Mouse (Mus musculus) Patski (cell line): ENCODE results near the gene Chaf1b. TPM values are rescaled to one million over a fixed set of nuclear protein-coding genes. Genes with fewer than 3 reads are reported as not detected.

ENCODE experiments used
- ATAC-seq: fragments of 100-300 bp; one replicate; pipeline ENCODE4 v1.8.0; 2021
- CTCF ChIA-PET: fragments of 350-600 bp; sonication (Branson Sonifier 250); formaldehyde crosslinking; loops from one replicate; lab custom pipeline; 2022; ENCODE audit warnings: inconsistent platforms; lab: Charles Lee
- POLR2A ChIA-PET: fragments of 350-600 bp; sonication (Branson Sonifier 250); formaldehyde crosslinking; loops from one replicate; lab custom pipeline; 2022; ENCODE audit warnings: antibody characterized with exemption, inconsistent platforms; lab: Charles Lee
- DNase-seq: peaks from one replicate; pipeline ENCODE4 v3.0.0-alpha.2; 2011; ENCODE audit warnings: low read depth, low spot score
- H3K27me3 ChIP-seq: fragments of 371-371 bp; one replicate; pipeline ENCODE4 v1.5.1; 2021
- CTCF ChIP-seq: fragments of 100-300 bp; IDR thresholded peaks from one replicate; pipeline ENCODE4 v1.5.1; 2021
- in situ Hi-C: fragments of 300-500 bp; cut with MboI; formaldehyde crosslinking; loops from 3 replicates; pipeline ENCODE4 v1.11.1; 2018; ENCODE audit warnings: low pct_unique_long_range_greater_than_20kb, mixed read lengths
- polyA plus RNA-seq: library from polyadenylated mRNA; unstranded; gene quantifications from one replicate; pipeline ENCODE4 v1.2.3, GENCODE M21; 2021

The Chaf1b gene
- polyA plus RNA-seq, 1 experiment from 2014 or later = 32.1 TPM

- no peak for DNase-seq
- ATAC-seq = no peak
- in situ Hi-C loops = loop anchor here (5.0 to 10.0 kb wide), 2 partner anchors 33 to 310 kb away; no protein-coding TSS in a partner anchor
- ChIA-PET POLR2A (no interaction called here), CTCF (no interaction called here)
- no peak for TF ChIP-seq CTCF
- H3K27me3 ChIP-seq = peaks cover 19% of the 10 kb centered on the region
These were observed 60.6 kb downstream of the Chaf1b start for GRCm38 (mm10) chr16:93944301-93944700.

GRCm38 (mm10) chr16:93947396-93947795 is 63.7 kb downstream of the Chaf1b start:
- in situ Hi-C loops = loop anchor here (10.0 kb wide), 1 partner anchor 307 kb away; no protein-coding TSS in a partner anchor
- POLR2A ChIA-PET = no interaction called here
- ATAC-seq (no peak), DNase-seq (no peak)
- CTCF ChIA-PET = interaction anchor here (1.2 to 1.7 kb wide), 5 partner anchors 9 to 34 kb away, joined by 3 to 9 read pairs (median 4); no protein-coding TSS in a partner anchor
- peaks cover 19% of the 10 kb centered on the region for H3K27me3 ChIP-seq
- TF ChIP-seq CTCF = peak; percentile 64

Other genes with a start within 250 kb of the Chaf1b start
- 16.6 TPM for gene Cbr3, start 200.7 kb upstream of the Chaf1b start, polyA plus RNA-seq
- gene Dop1b, start 172.0 kb upstream of the Chaf1b start, polyA plus RNA-seq = 12.6 TPM
- 31.2 TPM for gene Morc3, start 51.8 kb upstream of the Chaf1b start, polyA plus RNA-seq
- not detected for gene Cldn14, start 124.9 kb downstream of the Chaf1b start, polyA plus RNA-seq
- gene Sim2, start 201.0 kb downstream of the Chaf1b start, polyA plus RNA-seq = 0.32 TPM